Mouse (Mus musculus) kidney, embryonic 16.5 days (tissue): Measurements from ENCODE around the gene Gm8279. TPM values are rescaled to one million over a fixed set of nuclear protein-coding genes. Genes with fewer than 3 reads are reported as not detected.
"Not testable (repeated sequence)": the region's sequence is repeated elsewhere in the genome, so short reads cannot be mapped to it uniquely, and the experiment has no call there.

Experiments
- ATAC-seq: fragments of 200-750 bp; cut with Nextera tagmentation; 2 replicates; pipeline ENCODE4 v1.8.0; 2017; ENCODE audit warnings: moderate TSS enrichment; ENCODE audit not compliant: low FRiP score, low TSS enrichment
- H3K27ac ChIP-seq: fragments of 300-500 bp; sonication (generic); 2 replicates; pipeline ENCODE4 v1.5.1; 2014; ENCODE audit warnings: low read length
- H3K27me3 ChIP-seq: fragments of 300-500 bp; sonication (generic); 2 replicates; pipeline ENCODE4 v1.6.1; 2014; ENCODE audit warnings: low read length, control low read depth, mixed read lengths; ENCODE audit not compliant: insufficient read depth
- H3K36me3 ChIP-seq: fragments of 300-500 bp; sonication (generic); 2 replicates; pipeline ENCODE4 v1.6.1; 2014; ENCODE audit warnings: low read length, control low read depth, mixed read lengths; ENCODE audit not compliant: insufficient read depth
- H3K4me1 ChIP-seq: fragments of 300-500 bp; sonication (generic); 2 replicates; pipeline ENCODE4 v1.6.1; 2014; ENCODE audit warnings: low read length, control low read depth, mixed read lengths; ENCODE audit not compliant: insufficient read depth
- H3K4me2 ChIP-seq: fragments of 300-500 bp; sonication (generic); replicated peaks from 2 replicates; pipeline ENCODE4 v1.6.1; 2014; ENCODE audit warnings: low read depth, low read length
- H3K4me3 ChIP-seq: fragments of 300-500 bp; sonication (generic); 2 replicates; pipeline ENCODE4 v1.5.1; 2014; ENCODE audit warnings: mild to moderate bottlenecking, low read length
- H3K9ac ChIP-seq: fragments of 300-500 bp; sonication (generic); replicated peaks from 2 replicates; pipeline ENCODE4 v1.6.1; 2014; ENCODE audit warnings: low read length
- H3K9me3 ChIP-seq: fragments of 300-500 bp; sonication (generic); 2 replicates; pipeline ENCODE4 v1.6.1; 2016; ENCODE audit warnings: low read length, control low read depth
- WGBS: fragments of 180-500 bp; shearing (Covaris S2); extraction: QIAGEN DNeasy Blood & Tissue Kit; methylation state at CpG from one replicate; pipeline ENCODE4 v1.1.7; 2014; 5-methylcytosine and 5-hydroxymethylcytosine counted together
- polyA plus RNA-seq: library from polyadenylated mRNA; unstranded; fragments of >200 nt; fragmentation: Nextera tagmentation; extraction: Ambion mirVana; gene quantifications from 2 replicates; pipeline ENCODE4 v1.2.1, GENCODE M21; 2015

Gene Gm8279
- not detected in 2 replicates for polyA plus RNA-seq

GRCm38 (mm10) chr14:5131219-5131618, at the start of gene Gm8279:
Gene Gm8279 (plus strand): TSS chr14:5131519.
- not testable (repeated sequence) for H3K4me3 ChIP-seq, H3K9ac ChIP-seq, H3K27me3 ChIP-seq, H3K4me1 ChIP-seq, H3K27ac ChIP-seq, H3K4me2 ChIP-seq, ATAC-seq, H3K36me3 ChIP-seq, H3K9me3 ChIP-seq
- 88% methylated on average over 1 of the region's 2 CpGs for WGBS

DNA sequence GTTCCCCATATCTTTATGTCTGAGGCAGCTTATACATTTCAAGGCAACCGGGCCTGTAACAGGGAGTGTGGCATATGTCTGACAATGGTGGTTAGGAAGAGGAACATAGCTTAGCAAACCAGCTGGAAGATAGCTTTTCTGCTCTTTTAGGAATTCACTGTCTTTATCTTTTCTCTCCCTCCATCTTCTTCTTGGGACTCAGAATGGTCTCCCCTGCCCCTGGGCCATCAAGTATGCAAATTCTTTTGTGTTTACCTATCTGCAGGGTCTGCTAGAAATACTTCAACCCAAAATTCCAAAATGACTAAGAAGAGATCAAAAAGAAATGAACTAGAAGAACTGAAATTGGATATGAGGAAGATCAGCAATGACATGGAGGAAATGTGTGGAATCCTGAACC, 32.9 kb downstream of the Gm8279 start, which contains the start of gene Gm3317:
Gm3317 (plus strand) TSS at position 301 of the 400 bp plus-strand sequence.
- H3K4me3 ChIP-seq, H3K27me3 ChIP-seq, ATAC-seq, H3K9ac ChIP-seq, H3K4me1 ChIP-seq, H3K4me2 ChIP-seq, H3K36me3 ChIP-seq, H3K9me3 ChIP-seq, H3K27ac ChIP-seq: not testable (repeated sequence)
- no CpG with 5 or more reads among the region's 1 CpGs for WGBS

DNA sequence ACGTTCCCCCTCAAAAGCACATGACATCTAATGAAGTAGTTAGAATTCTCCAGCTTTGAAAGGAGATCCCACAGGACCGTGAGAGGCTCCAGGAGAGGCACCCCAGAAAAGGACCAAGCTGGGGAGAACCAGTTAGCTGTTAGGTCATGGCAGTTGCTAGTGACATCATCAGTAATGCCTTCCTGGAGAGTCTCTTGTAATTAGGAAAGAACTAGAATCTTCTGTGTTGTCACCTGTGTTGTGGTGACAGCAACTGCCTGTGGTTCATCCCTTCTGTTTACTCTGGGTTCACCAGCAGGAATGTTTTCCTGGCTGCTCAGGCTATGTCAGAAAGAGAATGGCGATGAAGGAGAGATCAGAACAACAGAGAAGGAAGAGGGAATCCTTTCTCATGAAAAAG, 54.2 kb downstream of the Gm8279 start, which contains the start of gene Gm8271:
Gm8271 (plus strand) TSS at position 301 of the 400 bp plus-strand sequence.
- not testable (repeated sequence) for H3K4me2 ChIP-seq, H3K4me3 ChIP-seq, H3K9ac ChIP-seq, H3K27ac ChIP-seq, H3K9me3 ChIP-seq, H3K36me3 ChIP-seq, ATAC-seq, H3K27me3 ChIP-seq, H3K4me1 ChIP-seq
- WGBS = no CpG with 5 or more reads among the region's 3 CpGs

Other genes starting within 250 kb of the Gm8279 start
- gene Gm3278, start 239.1 kb upstream of the Gm8279 start, polyA plus RNA-seq = not detected in 2 replicates
- not detected in 2 replicates for gene Gm8297, start 147.6 kb upstream of the Gm8279 start, polyA plus RNA-seq
- gene Gm3298, start 115.6 kb upstream of the Gm8279 start, polyA plus RNA-seq = not detected in 2 replicates
- not detected in 2 replicates for gene 4930555G01Rik, start 80.9 kb upstream of the Gm8279 start, polyA plus RNA-seq
- gene Gm8281, start 60.5 kb upstream of the Gm8279 start, polyA plus RNA-seq = 0.61 and 0.75 TPM in 2 replicates
- gene Gm3317, start 33.0 kb downstream of the Gm8279 start, polyA plus RNA-seq = not detected in 2 replicates
- gene Gm8271, start 54.3 kb downstream of the Gm8279 start, polyA plus RNA-seq = not detected in 2 replicates
- not detected in 2 replicates for gene Gm3526, start 129.1 kb downstream of the Gm8279 start, polyA plus RNA-seq
- not detected in 2 replicates for gene Gm3542, start 203.4 kb downstream of the Gm8279 start, polyA plus RNA-seq